Mouse (Mus musculus) cerebellum, adult 2 months (tissue): Measurements from ENCODE around the gene Igf2bp3. TPM values are rescaled to one million over a fixed set of nuclear protein-coding genes. Genes with fewer than 3 reads are reported as not detected.

Experiments used
- DNase-seq, 2 experiments: peaks; one replicate each; pipeline ENCODE4 v3.0.0; 2021
- H3K27ac ChIP-seq: fragments of 200-500 bp; 2 replicates; pipeline ENCODE4 v1.5.1; 2012; ENCODE audit warnings: low read length, control low read depth, inconsistent platforms; ENCODE audit not compliant: insufficient read depth
- H3K27me3 ChIP-seq: fragments of 200-500 bp; 2 replicates; pipeline ENCODE4 v1.6.1; 2012; ENCODE audit warnings: inconsistent platforms, mild to moderate bottlenecking, low read length, moderate library complexity; ENCODE audit not compliant: control insufficient read depth, insufficient read depth
- H3K4me1 ChIP-seq: fragments of 200-500 bp; 2 replicates; pipeline ENCODE4 v1.6.1; 2011; ENCODE audit warnings: low read length; ENCODE audit not compliant: control insufficient read depth, insufficient read depth
- H3K4me3 ChIP-seq: fragments of 200-500 bp; replicated peaks from 2 replicates; pipeline ENCODE3; 2011; ENCODE audit warnings: mild to moderate bottlenecking, low read depth, low read length, control low read depth; ENCODE audit not compliant: insufficient read depth
- CTCF ChIP-seq: fragments of 200-500 bp; IDR thresholded peaks from 2 replicates; pipeline ENCODE4 v1.5.1; 2011; ENCODE audit warnings: low read depth, mild to moderate bottlenecking, control low read depth, low read length, moderate library complexity, borderline replicate concordance; ENCODE audit not compliant: insufficient read depth
- POLR2A ChIP-seq: fragments of 200-500 bp; IDR thresholded peaks from 2 replicates; pipeline ENCODE4 v1.6.1; 2011; ENCODE audit warnings: low read length, control low read depth, borderline replicate concordance; ENCODE audit not compliant: insufficient read depth
- WGBS: fragments of 180-500 bp; shearing (Covaris S2); methylation state at CpG from one replicate; pipeline ENCODE4 v1.1.7; 2018; 5-methylcytosine and 5-hydroxymethylcytosine counted together
- polyA plus RNA-seq: library from polyadenylated mRNA; depleted of rRNA; stranded (reverse); fragments of >200 nt; gene quantifications from 2 replicates; pipeline ENCODE4 v1.2.3, GENCODE M21; 2012

Gene Igf2bp3
- polyA plus RNA-seq, 1 experiment, result 0.10 TPM

- 94% methylated on average over 8 of the region's 8 CpGs for WGBS
- no peaks in the 10 kb centered on the region for H3K4me1 ChIP-seq
- H3K4me3 ChIP-seq, result no peak overlapping the region
- H3K27ac ChIP-seq, result no peak overlapping the region
- DNase-seq, result no peak
- TF ChIP-seq POLR2A (no peak), CTCF (no peak)
- no peaks in the 10 kb centered on the region for H3K27me3 ChIP-seq
These were observed 37.5 kb upstream of the Igf2bp3 start for GRCm38 (mm10) chr6:49252207-49252606.

DNA sequence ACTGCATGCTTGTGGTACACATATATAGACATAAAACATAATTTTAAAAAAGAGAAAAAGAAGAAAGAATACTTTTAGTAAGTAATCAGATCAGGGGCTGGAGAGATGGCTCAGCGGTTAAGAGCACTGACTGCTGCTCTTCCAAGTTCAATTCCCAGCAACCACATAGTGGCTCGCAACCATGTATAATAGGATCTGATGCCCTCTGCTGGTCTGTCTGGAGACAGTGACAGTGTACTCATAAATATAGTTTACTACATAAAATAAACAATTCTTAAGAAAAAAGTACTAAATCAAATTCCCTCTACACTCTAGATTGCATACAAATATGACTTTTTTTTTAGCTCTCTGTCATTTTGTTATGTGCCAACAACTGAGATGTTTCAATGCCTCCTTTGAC, 36.4 kb upstream of the Igf2bp3 start:
- Histone ChIP-seq H3K27ac (no peak overlapping the region), H3K27me3 (no peaks in the 10 kb centered on the region), H3K4me3 (no peak overlapping the region), H3K4me1 (no peaks in the 10 kb centered on the region)
- TF ChIP-seq POLR2A, result no peak
- no peak for TF ChIP-seq CTCF
- WGBS, result 96% methylated on average over 2 of the region's 2 CpGs
- no peak for DNase-seq

DNA sequence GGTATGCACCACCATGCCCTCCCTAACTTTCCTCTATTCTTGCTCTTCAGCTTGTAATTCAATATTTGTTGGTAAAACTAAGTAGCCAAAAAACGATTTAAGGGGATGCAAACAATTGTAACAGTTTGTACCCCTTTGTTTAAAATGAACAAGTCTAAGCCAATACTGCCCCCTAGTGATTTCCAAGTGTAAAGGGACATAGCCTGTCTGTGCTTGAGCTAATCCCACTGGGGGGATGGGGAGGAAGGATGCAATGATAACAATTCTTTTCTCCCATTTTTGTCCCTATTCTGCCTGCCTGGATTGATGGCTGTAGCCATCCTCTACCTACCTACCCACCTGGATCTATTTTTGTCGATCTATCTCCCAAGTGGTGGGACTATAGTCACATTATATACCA, 32.5 kb upstream of the Igf2bp3 start:
- WGBS, result 43% methylated on average over 2 of the region's 2 CpGs

GRCm38 (mm10) chr6:49242331-49242730, 27.6 kb upstream of the Igf2bp3 start:
- no peaks in the 10 kb centered on the region for H3K27me3 ChIP-seq
- TF ChIP-seq CTCF (no peak), POLR2A (no peak)
- no peak overlapping the region for H3K27ac ChIP-seq
- WGBS, result 81% methylated on average over 1 of the region's 1 CpGs
- H3K4me1 ChIP-seq, result no peaks in the 10 kb centered on the region
- no peak for DNase-seq
- H3K4me3 ChIP-seq, result no peak overlapping the region

More for the DNA sequence above, 32.5 kb upstream of the Igf2bp3 start:
- DNase-seq, result peak in 1 of 2 experiments; percentile 20
- Histone ChIP-seq H3K27ac (no peak overlapping the region), H3K4me1 (no peaks in the 10 kb centered on the region), H3K4me3 (no peak overlapping the region), H3K27me3 (no peaks in the 10 kb centered on the region)
- peak; percentile 46; the same call in 1 of the 2 replicates for TF ChIP-seq CTCF
- TF ChIP-seq POLR2A, result no peak

DNA sequence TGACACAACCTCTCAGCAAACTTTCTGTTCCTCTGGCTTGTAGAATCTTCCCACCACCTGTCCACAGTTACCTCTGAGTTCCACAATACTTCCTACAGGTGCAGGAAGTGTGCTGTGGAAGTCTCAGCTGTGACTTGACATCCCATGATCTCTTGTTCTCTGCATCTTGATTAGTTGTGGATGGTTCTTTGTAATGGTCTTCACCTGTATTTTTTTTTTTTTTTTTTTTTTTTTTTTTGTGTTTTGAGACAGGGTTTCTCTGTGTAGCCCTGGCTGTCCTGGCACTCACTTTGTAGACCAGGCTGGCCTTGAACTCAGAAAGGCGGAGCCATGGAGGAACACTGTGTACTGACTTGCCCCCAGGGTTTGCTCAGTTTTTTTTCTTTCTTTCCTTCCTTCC, 26.8 kb upstream of the Igf2bp3 start:
- WGBS, result 93% methylated on average over 1 of the region's 1 CpGs
- no peaks in the 10 kb centered on the region for H3K27me3 ChIP-seq
- no peak overlapping the region for H3K27ac ChIP-seq
- no peaks in the 10 kb centered on the region for H3K4me1 ChIP-seq
- no peak for DNase-seq
- H3K4me3 ChIP-seq, result no peak overlapping the region
- no peak for TF ChIP-seq POLR2A
- no peak for TF ChIP-seq CTCF

DNA sequence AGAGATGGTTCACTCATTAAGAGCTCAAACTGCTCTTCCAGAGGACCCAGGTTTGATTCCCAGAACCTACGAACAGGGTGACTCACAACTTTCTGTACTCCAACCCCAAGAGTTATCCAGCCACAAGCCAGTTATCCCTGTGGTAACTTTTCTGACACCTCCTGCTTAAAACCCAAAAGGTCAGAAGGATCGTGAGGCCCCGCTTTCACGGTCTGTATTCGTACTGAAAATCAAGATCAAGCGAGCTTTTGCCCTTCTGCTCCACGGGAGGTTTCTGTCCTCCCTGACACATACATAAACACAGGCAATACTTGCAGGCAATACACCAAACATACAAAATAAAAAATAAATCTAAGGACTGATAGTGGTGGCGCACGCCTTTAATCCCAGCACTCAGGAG, 21.6 kb upstream of the Igf2bp3 start:
- TF ChIP-seq CTCF (no peak), POLR2A (no peak)
- H3K27me3 ChIP-seq, result peaks cover 2% of the 10 kb centered on the region; the same call in 1 of the 2 replicates
- DNase-seq, result peak; percentile 100
- 67% methylated on average over 9 of the region's 9 CpGs for WGBS
- no peak overlapping the region for H3K27ac ChIP-seq
- H3K4me3 ChIP-seq, result no peak overlapping the region
- H3K4me1 ChIP-seq, result no peaks in the 10 kb centered on the region

DNA sequence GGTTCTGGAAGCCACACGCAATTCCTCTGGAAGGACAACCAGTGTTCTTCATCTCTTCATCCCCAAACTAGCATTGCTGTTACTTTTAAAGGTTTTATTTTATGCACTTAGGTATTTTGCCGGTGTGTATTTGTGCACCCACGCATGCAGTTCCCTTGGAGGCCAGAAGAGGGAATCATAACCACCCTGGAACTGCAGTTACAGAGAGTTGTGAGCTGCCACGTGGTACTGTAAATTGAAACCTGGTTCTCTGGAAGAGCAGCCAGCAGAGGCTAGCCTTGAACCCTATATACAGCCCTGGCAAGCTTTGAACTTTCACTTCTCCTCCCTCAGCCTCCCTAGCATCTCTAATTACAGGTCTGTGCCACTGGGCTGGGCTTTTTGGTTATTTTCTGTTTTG, 18.6 kb upstream of the Igf2bp3 start:
- H3K27me3 ChIP-seq, result peaks cover 2% of the 10 kb centered on the region; the same call in 1 of the 2 replicates
- no peaks in the 10 kb centered on the region for H3K4me1 ChIP-seq
- DNase-seq, result no peak
- H3K4me3 ChIP-seq, result no peak overlapping the region
- H3K27ac ChIP-seq, result no peak overlapping the region
- 61% methylated on average over 4 of the region's 4 CpGs for WGBS
- no peak; the same call in 1 of the 2 replicates for TF ChIP-seq CTCF

DNA sequence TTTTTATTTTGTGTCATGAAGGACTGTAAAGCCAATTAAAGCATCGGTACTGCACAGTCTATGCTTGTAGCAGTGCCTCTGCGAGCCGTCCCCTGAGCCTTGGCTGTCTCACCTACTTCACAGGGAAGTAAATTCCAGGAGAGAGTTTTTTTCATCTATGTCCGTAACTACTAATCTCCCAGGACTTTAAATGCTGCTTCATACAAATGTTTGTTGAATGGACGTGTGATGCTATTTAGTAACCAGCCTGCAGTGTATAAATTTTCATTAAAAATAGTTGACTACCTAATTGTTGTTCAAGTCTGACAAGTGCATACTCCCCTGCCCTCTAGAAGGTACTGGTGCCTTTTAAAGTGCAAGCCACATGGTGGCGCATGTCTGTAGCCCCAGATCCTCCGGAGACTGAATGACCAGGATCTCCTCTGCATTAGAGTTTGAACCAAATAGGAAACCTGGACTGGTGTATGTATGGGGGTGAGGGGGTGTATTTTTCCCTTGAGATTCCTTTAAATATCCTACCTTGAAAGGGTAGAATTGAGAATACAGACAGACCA, 13.4 kb upstream of the Igf2bp3 start:
- Histone ChIP-seq H3K27ac (no peak overlapping the region), H3K4me1 (no peaks in the 10 kb centered on the region), H3K4me3 (no peak overlapping the region), H3K27me3 (peaks cover 5% of the 10 kb centered on the region; the same call in 1 of the 2 replicates)
- no peak for TF ChIP-seq POLR2A
- peak; percentile 53; the same call in 1 of the 2 replicates for TF ChIP-seq CTCF
- 17% methylated on average over 7 of the region's 7 CpGs for WGBS
- DNase-seq, result no peak
